Mouse (Mus musculus): ENCODE measurements around the gene Dhdds.
"Not testable (repeated sequence)": the region's sequence is repeated elsewhere in the genome, so short reads cannot be mapped to it uniquely, and the experiment has no call there.

Gene Dhdds

GRCm38 (mm10) chr4:134002903-134003302 is 2.2 kb upstream of the Dhdds start:
- DNase-seq, result no peak

GRCm38 (mm10) chr4:134002246-134002645 is 1.5 kb upstream of the Dhdds start:
- no peak for DNase-seq

- DNase-seq, result no peak
Observed at GRCm38 (mm10) chr4:134001710-134002109, 992 bp upstream of the Dhdds start.

GRCm38 (mm10) chr4:133994697-133995096 is 6.0 kb downstream of the Dhdds start:
- DNase-seq, result peak; percentile 46

GRCm38 (mm10) chr4:133991087-133991660 is 9.5 kb downstream of the Dhdds start:
- peak; percentile 40 for DNase-seq

- no peak for DNase-seq
Observed at GRCm38 (mm10) chr4:133990035-133990434, 10.7 kb downstream of the Dhdds start.

- not testable (repeated sequence) for DNase-seq
Observed at GRCm38 (mm10) chr4:133988289-133988688, 12.4 kb downstream of the Dhdds start.

GRCm38 (mm10) chr4:133982936-133983335 is 17.8 kb downstream of the Dhdds start:
- no peak for DNase-seq

GRCm38 (mm10) chr4:133980496-133980895 is 20.2 kb downstream of the Dhdds start:
- DNase-seq, result no peak

GRCm38 (mm10) chr4:133978021-133978711 is 22.6 kb downstream of the Dhdds start:
- no peak for DNase-seq

GRCm38 (mm10) chr4:133971741-133972140 is 29.0 kb downstream of the Dhdds start:
- DNase-seq, result no peak

GRCm38 (mm10) chr4:133970876-133971275 is 29.8 kb downstream of the Dhdds start:
- DNase-seq, result no peak

- DNase-seq, result no peak
Observed at GRCm38 (mm10) chr4:133970196-133970595, 30.5 kb downstream of the Dhdds start.

GRCm38 (mm10) chr4:133969114-133969770 is 31.5 kb downstream of the Dhdds start:
- no peak for DNase-seq

GRCm38 (mm10) chr4:133968150-133968921 is 32.4 kb downstream of the Dhdds start, which contains the start of gene Hmgn2:
Hmgn2 (minus strand) TSS chr4:133968650.
- DNase-seq, result no peak

GRCm38 (mm10) chr4:133967866-133968149 is 32.9 kb downstream of the Dhdds start:
- DNase-seq, result peak; percentile 89

- DNase-seq, result peak; percentile 99
Observed at GRCm38 (mm10) chr4:133967138-133967865, 33.4 kb downstream of the Dhdds start.

GRCm38 (mm10) chr4:133966271-133966940 is 34.3 kb downstream of the Dhdds start:
- no peak for DNase-seq

GRCm38 (mm10) chr4:133962566-133962965 is 38.2 kb downstream of the Dhdds start:
- DNase-seq, result no peak

GRCm38 (mm10) chr4:133958884-133959283 is 41.8 kb downstream of the Dhdds start:
- no peak for DNase-seq

- no peak for DNase-seq
Observed at GRCm38 (mm10) chr4:133956358-133956757, 44.4 kb downstream of the Dhdds start.

GRCm38 (mm10) chr4:133946736-133947135 is 54.0 kb downstream of the Dhdds start:
- DNase-seq, result no peak
